Mouse (Mus musculus) liver, adult 2 months (tissue): ENCODE data around the gene Ak1.

Experiments
- CTCF ChIP-seq: fragments of 200-500 bp; IDR thresholded peaks from 2 replicates; pipeline ENCODE4 v1.5.1; 2011; ENCODE audit warnings: low read depth, low read length, control low read depth
- POLR2A ChIP-seq: fragments of 200-500 bp; IDR thresholded peaks from 2 replicates; pipeline ENCODE4 v1.6.1; 2011; ENCODE audit warnings: low read length, control low read depth; ENCODE audit not compliant: insufficient read depth; ENCODE audit errors: extremely low read depth

DNA sequence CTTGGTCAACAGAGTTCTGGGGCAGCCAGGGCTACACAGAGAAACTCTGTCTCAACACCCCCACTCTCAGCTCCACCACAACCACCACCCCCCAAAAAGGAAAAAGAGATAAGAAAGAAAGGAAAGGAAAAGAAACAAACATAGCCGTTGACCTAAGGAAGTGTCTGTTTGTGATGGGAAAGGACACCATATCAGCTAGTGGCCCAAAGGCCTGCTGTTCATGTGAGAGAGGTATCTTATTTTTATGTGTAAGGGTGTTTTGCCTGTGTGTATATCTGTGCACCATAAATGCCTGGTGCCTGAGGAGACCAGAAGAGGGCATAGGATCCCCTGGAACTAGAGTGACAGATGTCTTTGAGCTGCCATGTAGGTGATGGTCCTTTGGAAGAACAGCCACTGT, 18.1 kb downstream of the Ak1 start:
- TF ChIP-seq CTCF (no peak), POLR2A (no peak)
